Comparison of ENCODE assay signal across 8 mouse cellular contexts in genomic region chr14:48073247-48074161, GRCm38 (mm10). TPM values are rescaled to one million over a fixed set of nuclear protein-coding genes. Genes with fewer than 3 reads are reported as not detected.
DNase-seq lines count a peak whose midpoint lies in the region; ATAC-seq and TF ChIP-seq lines count a peak whose summit lies in the region.

No protein-coding gene starts in this region.

- H3K9me3 ChIP-seq in hindbrain, embryonic 10.5 days, result no peaks in the 10 kb centered on the region
- H3K9me3 ChIP-seq in neural tube, embryonic 11.5 days (ENCODE audit: control insufficient read depth, low read length), result no peaks in the 10 kb centered on the region
- no peaks in the 10 kb centered on the region for H3K9me3 ChIP-seq in kidney, embryonic 16.5 days (ENCODE audit: low read length)

- H3K27me3 ChIP-seq in hindbrain, embryonic 10.5 days (ENCODE audit: insufficient read depth, poor library complexity, severe bottlenecking), result no peaks in the 10 kb centered on the region
- H3K27me3 ChIP-seq in liver, adult 2 months (ENCODE audit: control insufficient read depth, insufficient read depth, low read length), result no peaks in the 10 kb centered on the region
- H3K27me3 ChIP-seq in neural tube, embryonic 11.5 days (ENCODE audit: control insufficient read depth, insufficient read depth, low read length), result no peaks in the 10 kb centered on the region
- H3K27me3 ChIP-seq in kidney, embryonic 16.5 days (ENCODE audit: insufficient read depth, low read length), result no peaks in the 10 kb centered on the region

- peaks cover 34% of the 10 kb centered on the region for H3K4me1 ChIP-seq in hindbrain, embryonic 10.5 days (replicated peaks)
- peaks cover 1% of the 10 kb centered on the region; the same call in 1 of the 2 replicates for H3K4me1 ChIP-seq in liver, adult 2 months (ENCODE audit: control insufficient read depth, insufficient read depth, low read length)
- peaks cover 11% of the 10 kb centered on the region; the same call in 1 of the 2 replicates for H3K4me1 ChIP-seq in neural tube, embryonic 11.5 days (ENCODE audit: control insufficient read depth, insufficient read depth, low read length)
- no peaks in the 10 kb centered on the region for H3K4me1 ChIP-seq in kidney, embryonic 16.5 days (ENCODE audit: insufficient read depth, low read length)

- no peak for TF ChIP-seq POLR2A in liver, adult 2 months (IDR thresholded peaks at IDR 0.05; ENCODE audit: extremely low read depth, insufficient read depth, low read length)

- H3K79me2 ChIP-seq in liver, adult 2 months (ENCODE audit: control insufficient read depth, insufficient read depth, low read length), result no peaks in the 10 kb centered on the region

- H3K4me3 ChIP-seq in hindbrain, embryonic 10.5 days, result peak overlapping the region; percentile 20; the same call in 1 of the 2 replicates
- no peak overlapping the region for H3K4me3 ChIP-seq in liver, adult 2 months (ENCODE audit: insufficient read depth, low read depth, low read length)
- no peak overlapping the region for H3K4me3 ChIP-seq in neural tube, embryonic 11.5 days (ENCODE audit: low read depth, low read length)
- H3K4me3 ChIP-seq in kidney, embryonic 16.5 days (ENCODE audit: low read length), result no peak overlapping the region

- H3K36me3 ChIP-seq in hindbrain, embryonic 10.5 days, result no peaks in the 10 kb centered on the region
- H3K36me3 ChIP-seq in liver, adult 2 months (ENCODE audit: control insufficient read depth, insufficient read depth, low read length), result no peaks in the 10 kb centered on the region
- H3K36me3 ChIP-seq in neural tube, embryonic 11.5 days (ENCODE audit: control insufficient read depth, insufficient read depth, low read length), result no peaks in the 10 kb centered on the region
- no peaks in the 10 kb centered on the region for H3K36me3 ChIP-seq in kidney, embryonic 16.5 days (ENCODE audit: insufficient read depth, low read length)

- 20% methylated on average over 24 of the region's 24 CpGs for WGBS in hindbrain, embryonic 10.5 days
- 45% methylated on average over 24 of the region's 24 CpGs for WGBS in liver, adult 2 months
- WGBS in neural tube, embryonic 11.5 days, result 31% methylated on average over 24 of the region's 24 CpGs
- 61% methylated on average over 24 of the region's 24 CpGs for WGBS in kidney, embryonic 16.5 days

- no peak overlapping the region for H3K4me2 ChIP-seq in neural tube, embryonic 11.5 days (ENCODE audit: low read depth)
- no peak overlapping the region for H3K4me2 ChIP-seq in kidney, embryonic 16.5 days (replicated peaks; ENCODE audit: low read depth, low read length)

- H3K9ac ChIP-seq in liver, adult 2 months (ENCODE audit: low read depth, low read length), result no peak overlapping the region
- peak overlapping the region; percentile 40; the same call in 1 of the 2 replicates for H3K9ac ChIP-seq in neural tube, embryonic 11.5 days (ENCODE audit: low read length)
- H3K9ac ChIP-seq in kidney, embryonic 16.5 days (replicated peaks; ENCODE audit: low read length), result no peak overlapping the region

- H3K27ac ChIP-seq in hindbrain, embryonic 10.5 days, result peak overlapping the region; percentile 93
- H3K27ac ChIP-seq in liver, adult 2 months (replicated peaks; ENCODE audit: insufficient read depth, low read depth, low read length), result no peak overlapping the region
- H3K27ac ChIP-seq in neural tube, embryonic 11.5 days (ENCODE audit: low read depth, low read length), result peak overlapping the region; percentile 85
- no peak overlapping the region for H3K27ac ChIP-seq in kidney, embryonic 16.5 days (ENCODE audit: low read length)

- peak; percentile 25 for DNase-seq in ovary, adult 18-20 months (ENCODE audit: low spot score)
- DNase-seq in ovary, postnatal 10 days (ENCODE audit: low spot score), result no peak
- DNase-seq in frontal cortex, postnatal 14 days (ENCODE audit: low spot score in 2 of 2), result peak; percentile 45 to 55
- peak; percentile 92 for DNase-seq in hindbrain, embryonic 10.5 days (ENCODE audit: low spot score)
- peak; percentile 35 for DNase-seq in liver, adult 2 months (ENCODE audit: extremely low read depth, low read depth, low spot score)
- peak; percentile 81 for DNase-seq in neural tube, embryonic 11.5 days (ENCODE audit: low spot score)
- DNase-seq in spleen, postnatal 4 days (ENCODE audit: low spot score in 2 of 2), result no peak

- TF ChIP-seq CTCF in liver, adult 2 months (IDR thresholded peaks at IDR 0.05; ENCODE audit: low read depth, low read length), result no peak

- peak; percentile 87 for ATAC-seq in neural tube, embryonic 11.5 days (ENCODE audit: insufficient read depth, low FRiP score, low TSS enrichment)
- no peak for ATAC-seq in kidney, embryonic 16.5 days (ENCODE audit: low FRiP score, low TSS enrichment)

RNA-seq across cellular contexts. Expression of gene Peli2, which starts 47.1 kb away (rescaled TPM):
- 16.0 and 16.9 TPM in 2 replicates for polyA plus RNA-seq in hindbrain, embryonic 10.5 days (2016; fragmentation: Nextera tagmentation; extraction: Ambion mirVana)
- total RNA-seq in liver, adult 2 months (2014; rRNA removed), result 14.7 and 16.8 TPM in 2 replicates
- polyA plus RNA-seq in liver, adult 2 months (2012; rRNA removed), result 12.7 and 13.3 TPM in 2 replicates
- polyA plus RNA-seq in neural tube, embryonic 11.5 days (2014; fragmentation: Nextera tagmentation; extraction: Ambion mirVana), result 14.9 and 18.7 TPM in 2 replicates
- 8.6 and 9.4 TPM in 2 replicates for polyA plus RNA-seq in kidney, embryonic 16.5 days (2015; fragmentation: Nextera tagmentation; extraction: Ambion mirVana)

Comparison
In these comparisons a context has a peak if more than half of its experiments do, and no peak if none do; other contexts are left out.
1. DNase-seq: peak in ovary, adult 18-20 months (single experiment), frontal cortex, postnatal 14 days (2 of 2), hindbrain, embryonic 10.5 days (single experiment), liver, adult 2 months (single experiment) and neural tube, embryonic 11.5 days (single experiment); none in ovary, postnatal 10 days (single experiment) and spleen, postnatal 4 days (0 of 2).
2. H3K27ac ChIP-seq: peak in hindbrain, embryonic 10.5 days (single experiment) and neural tube, embryonic 11.5 days (single experiment); none in liver, adult 2 months (single experiment) and kidney, embryonic 16.5 days (single experiment).